Mouse (Mus musculus): ENCODE results near the gene Ift122.

GRCm38 (mm10) chr6:115973881-115974662, 120.8 kb downstream of the Ift122 start:
- no peak for TF ChIP-seq CTCF (IDR thresholded peaks at IDR 0.05; ENCODE audit: control insufficient read depth, insufficient read depth, low read length)
- TF ChIP-seq POLR2A (IDR thresholded peaks at IDR 0.05; ENCODE audit: borderline replicate concordance, control insufficient read depth, low read depth, low read length), result no peak
